Mouse (Mus musculus) heart, postnatal 0 days (tissue): Measurements from ENCODE around the gene Rpl13.

Experiments
- CTCF ChIP-seq: IDR thresholded peaks from 2 replicates; pipeline ENCODE4 v1.5.1; 2016; ENCODE audit warnings: antibody characterized with exemption, control low read depth, low read depth
- EP300 ChIP-seq: IDR thresholded peaks from 2 replicates; pipeline ENCODE4 v1.6.1; 2016; ENCODE audit warnings: antibody characterized with exemption, low read depth

DNA sequence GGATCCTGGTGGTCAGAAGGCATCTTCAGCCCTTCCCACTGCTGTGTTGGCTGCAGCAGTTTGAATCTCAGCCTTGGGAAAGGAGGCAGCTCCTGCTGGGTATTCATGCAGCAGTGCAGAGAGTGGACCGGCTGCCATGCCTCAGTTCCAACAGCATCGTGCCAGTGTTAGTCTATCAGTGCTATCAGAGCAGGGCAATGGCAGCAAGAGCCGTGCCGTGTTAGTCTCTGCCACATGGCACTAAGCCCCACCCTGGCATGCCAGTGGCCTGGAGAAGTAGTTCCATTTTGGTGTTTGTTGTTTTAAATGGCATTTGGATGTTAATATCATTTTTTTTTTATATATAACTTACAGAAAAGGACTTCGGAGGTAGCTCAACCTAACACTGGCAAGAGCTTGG, 6.8 kb downstream of the Rpl13 start:
- TF ChIP-seq EP300 (no peak), CTCF (no peak)
